Mouse (Mus musculus) bone marrow, adult 2 months (tissue): ENCODE results near the gene Ldoc1. TPM values are rescaled to one million over a fixed set of nuclear protein-coding genes. Genes with fewer than 3 reads are reported as not detected.

Experiments used
- H3K27ac ChIP-seq: fragments of 200-500 bp; 2 replicates; pipeline ENCODE4 v1.5.1; 2012; ENCODE audit warnings: low read depth, mild to moderate bottlenecking, control low read depth, inconsistent platforms, low read length; ENCODE audit not compliant: control insufficient read depth, poor library complexity, insufficient read depth
- H3K4me1 ChIP-seq: fragments of 200-500 bp; 2 replicates; pipeline ENCODE4 v1.6.1; 2011; ENCODE audit warnings: low read length; ENCODE audit not compliant: control insufficient read depth, insufficient read depth
- H3K4me3 ChIP-seq: fragments of 200-500 bp; replicated peaks from 2 replicates; pipeline ENCODE3; 2011; ENCODE audit warnings: mild to moderate bottlenecking, low read depth, low read length, control low read depth; ENCODE audit not compliant: control insufficient read depth
- CTCF ChIP-seq: fragments of 200-500 bp; IDR thresholded peaks from 2 replicates; pipeline ENCODE4 v1.5.1; 2011; ENCODE audit warnings: low read length, control low read depth; ENCODE audit not compliant: control insufficient read depth, insufficient read depth
- POLR2A ChIP-seq: fragments of 200-500 bp; IDR thresholded peaks from 2 replicates; pipeline ENCODE4 v1.6.1; 2011; ENCODE audit warnings: low read depth, mild to moderate bottlenecking, control low read depth, low read length, borderline replicate concordance; ENCODE audit not compliant: control insufficient read depth
- WGBS: fragments of 180-500 bp; shearing (Covaris S2); methylation state at CpG from one replicate; pipeline ENCODE4 v1.1.7; 2018; 5-methylcytosine and 5-hydroxymethylcytosine counted together
- polyA plus RNA-seq: library from polyadenylated mRNA; stranded (reverse); fragments of >200 nt; gene quantifications from 2 replicates; pipeline ENCODE4 v1.2.4, GENCODE M21; 2011; ENCODE audit warnings: low replicate concordance; ENCODE audit not compliant: missing spikeins, insufficient read depth, insufficient read length

Gene Ldoc1
- polyA plus RNA-seq, result not detected in 2 replicates

GRCm38 (mm10) chrX:61709302-61710033 is at the start of gene Ldoc1:
Gene Ldoc1, plus strand, starts transcription at chrX:61709497.
- WGBS, result 44% methylated on average over 34 of the region's 34 CpGs
- H3K27ac ChIP-seq, result no peak within 1 kb of the TSS
- no peak within 1 kb of the TSS for H3K4me3 ChIP-seq
- no peak for TF ChIP-seq POLR2A
- TF ChIP-seq CTCF, result no peak
- no peaks in the 10 kb centered on the region for H3K4me1 ChIP-seq

- TF ChIP-seq POLR2A (no peak), CTCF (no peak)
- H3K4me1 ChIP-seq, result no peaks in the 10 kb centered on the region
- WGBS, result 80% methylated on average over 7 of the region's 7 CpGs
Observed at GRCm38 (mm10) chrX:61710131-61710530, 834 bp downstream of the Ldoc1 start.

GRCm38 (mm10) chrX:61722281-61723028 is 13.2 kb downstream of the Ldoc1 start:
- Histone ChIP-seq H3K4me1 (no peaks in the 10 kb centered on the region), H3K27ac (0 out of 2 replicates have a peak overlapping the region, but pooled peaks have one; percentile 58), H3K4me3 (no peak overlapping the region)
- TF ChIP-seq POLR2A (no peak), CTCF (no peak)
- WGBS, result 14% methylated on average over 12 of the region's 12 CpGs

More at GRCm38 (mm10) chrX:61710131-61710530, 834 bp downstream of the Ldoc1 start:
- Histone ChIP-seq H3K27ac (no peak overlapping the region), H3K4me3 (no peak overlapping the region)

GRCm38 (mm10) chrX:61723029-61723980 is 14.0 kb downstream of the Ldoc1 start:
- TF ChIP-seq POLR2A, result no peak
- TF ChIP-seq CTCF, result no peak
- no peaks in the 10 kb centered on the region for H3K4me1 ChIP-seq
- 44% methylated on average over 9 of the region's 9 CpGs for WGBS
- H3K4me3 ChIP-seq, result no peak overlapping the region
- H3K27ac ChIP-seq, result no peak overlapping the region; the same call in 1 of the 2 replicates

- WGBS, result 47% methylated on average over 2 of the region's 2 CpGs
- no peak for TF ChIP-seq POLR2A
- no peak for TF ChIP-seq CTCF
- no peaks in the 10 kb centered on the region for H3K4me1 ChIP-seq
Observed at GRCm38 (mm10) chrX:61727516-61728310, 18.4 kb downstream of the Ldoc1 start.

More at GRCm38 (mm10) chrX:61727516-61728310, 18.4 kb downstream of the Ldoc1 start:
- Histone ChIP-seq H3K4me3 (no peak overlapping the region), H3K27ac (no peak overlapping the region)
